Mouse (Mus musculus) olfactory bulb, adult 2 months (tissue): Measurements from ENCODE around the gene Pbld2. TPM values are rescaled to one million over a fixed set of nuclear protein-coding genes. Genes with fewer than 3 reads are reported as not detected.
A peak's percentile ranks its signal among the peaks of the same experiment; 100 is the strongest.

Experiments used
- H3K27ac ChIP-seq: fragments of 200-500 bp; 2 replicates; pipeline ENCODE4 v1.5.1; 2012; ENCODE audit warnings: low read depth, low read length; ENCODE audit not compliant: insufficient read depth
- H3K4me1 ChIP-seq: fragments of 200-500 bp; 2 replicates; pipeline ENCODE4 v1.6.1; 2012; ENCODE audit warnings: low read length; ENCODE audit not compliant: control insufficient read depth, insufficient read depth
- H3K4me3 ChIP-seq: fragments of 200-500 bp; 2 replicates; pipeline ENCODE4 v1.5.1; 2012; ENCODE audit warnings: mild to moderate bottlenecking, low read depth, low read length, moderate library complexity; ENCODE audit not compliant: insufficient read depth
- CTCF ChIP-seq: fragments of 200-500 bp; IDR thresholded peaks from 2 replicates; pipeline ENCODE4 v1.5.1; 2012; ENCODE audit warnings: low read depth, mild to moderate bottlenecking, low read length, moderate library complexity; ENCODE audit not compliant: insufficient read depth
- POLR2A ChIP-seq: fragments of 200-500 bp; IDR thresholded peaks from 2 replicates; pipeline ENCODE4 v1.6.1; 2012; ENCODE audit warnings: mild to moderate bottlenecking, low read depth, low read length, moderate library complexity; ENCODE audit not compliant: insufficient read depth
- WGBS: fragments of 180-500 bp; shearing (Covaris S2); methylation state at CpG from one replicate; pipeline ENCODE4 v1.1.7; 2018; 5-methylcytosine and 5-hydroxymethylcytosine counted together
- polyA plus RNA-seq: library from polyadenylated mRNA; stranded (reverse); fragments of >200 nt; gene quantifications from 2 replicates; pipeline ENCODE4 v1.2.4, GENCODE M21; 2012; ENCODE audit warnings: low replicate concordance; ENCODE audit not compliant: missing spikeins, insufficient read depth, insufficient read length

Pbld2 gene
- polyA plus RNA-seq, 1 experiment, result not detected

DNA sequence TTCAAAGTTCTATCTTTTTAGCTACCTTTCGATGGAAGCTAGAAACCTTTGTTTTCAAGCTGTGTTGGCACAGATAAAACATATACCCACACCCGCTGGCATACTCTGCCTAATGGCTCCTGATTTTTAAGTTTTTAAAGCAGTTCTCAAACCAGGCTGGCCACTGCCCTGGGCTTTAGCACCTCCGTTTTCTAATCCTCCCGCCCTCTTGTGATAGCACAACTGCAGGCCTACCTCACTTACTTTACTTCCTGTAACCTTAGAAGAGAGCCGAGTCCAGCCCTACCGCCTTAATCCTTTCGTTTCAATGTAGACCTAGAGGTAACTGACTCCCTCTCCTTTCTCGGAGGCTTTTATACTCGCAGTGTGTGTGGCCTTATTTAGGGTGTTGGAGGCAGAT, 20.9 kb upstream of the Pbld2 start:
- H3K27ac ChIP-seq, result no peak overlapping the region
- TF ChIP-seq CTCF (no peak), POLR2A (no peak)
- 77% methylated on average over 9 of the region's 9 CpGs for whole genome bisulfite sequencing
- H3K4me3 ChIP-seq, result no peak overlapping the region
- 0 out of 2 replicates have a peak, but pooled peaks cover 2% of the 10 kb centered on the region for H3K4me1 ChIP-seq

DNA sequence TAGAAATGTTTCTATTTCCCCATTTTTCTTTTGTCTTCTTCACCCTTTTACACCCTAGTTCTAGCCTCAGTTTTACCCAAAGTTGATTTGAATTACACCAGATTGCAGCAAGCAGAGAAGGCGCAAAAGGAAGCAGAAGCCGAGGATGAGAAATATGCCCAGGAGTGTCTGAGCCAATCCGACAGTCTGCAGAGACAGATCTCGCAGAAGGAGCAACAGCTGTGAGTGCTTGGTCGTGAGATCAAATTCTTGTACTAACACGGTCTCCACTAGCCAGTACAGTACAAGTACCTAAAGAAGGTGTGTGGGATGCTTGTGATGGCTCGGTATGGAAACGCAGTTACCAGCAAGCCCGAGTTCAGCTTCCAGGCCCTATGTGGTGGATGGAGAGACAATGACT, 19.6 kb upstream of the Pbld2 start:
- H3K4me3 ChIP-seq, result no peak overlapping the region
- 0 out of 2 replicates have a peak, but pooled peaks cover 2% of the 10 kb centered on the region for H3K4me1 ChIP-seq
- no peak overlapping the region for H3K27ac ChIP-seq
- 89% methylated on average over 9 of the region's 9 CpGs for WGBS
- TF ChIP-seq POLR2A (no peak), CTCF (no peak)

DNA sequence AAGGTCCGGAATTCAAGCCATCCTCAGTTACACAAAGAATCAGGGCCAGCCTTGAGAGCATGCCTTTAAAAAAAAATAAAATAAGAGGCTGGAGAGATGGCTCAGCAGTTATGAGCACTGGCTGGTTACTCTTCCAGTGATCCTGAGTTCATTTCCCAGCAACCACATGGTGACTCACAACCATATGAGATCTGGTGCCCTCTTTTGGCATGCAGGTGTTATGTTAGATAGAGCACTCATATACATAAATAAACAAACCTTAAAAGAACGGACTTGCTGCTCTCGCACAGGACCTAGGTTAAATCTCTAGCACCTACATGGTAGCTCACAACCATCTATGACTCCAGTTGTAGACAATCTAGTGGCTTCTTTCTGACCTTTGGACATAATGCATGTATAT, 15.9 kb upstream of the Pbld2 start:
- no peak overlapping the region for H3K27ac ChIP-seq
- WGBS, result 53% methylated on average over 3 of the region's 3 CpGs
- TF ChIP-seq CTCF (no peak), POLR2A (no peak)
- H3K4me3 ChIP-seq, result no peak overlapping the region
- no peaks in the 10 kb centered on the region for H3K4me1 ChIP-seq

DNA sequence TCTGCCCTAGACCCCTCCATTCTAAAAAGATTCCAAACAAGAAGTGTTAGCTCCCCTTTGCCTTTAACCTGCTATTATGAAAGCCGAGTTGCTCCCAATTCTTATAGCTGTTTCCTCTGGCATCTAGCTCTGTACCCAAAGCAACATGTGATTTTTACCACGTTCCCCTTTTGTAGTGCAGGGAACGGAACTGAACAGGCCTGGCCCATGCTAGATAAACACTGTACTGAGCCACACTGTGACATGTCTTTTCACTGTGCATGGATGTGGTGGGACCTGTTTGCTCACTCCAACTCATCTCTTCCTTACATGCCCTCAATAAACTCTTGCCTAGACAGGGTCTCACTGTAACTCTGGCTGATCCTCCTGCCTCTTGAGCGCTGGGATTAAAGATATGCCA, 13.8 kb upstream of the Pbld2 start:
- no peak overlapping the region for H3K4me3 ChIP-seq
- WGBS, result 67% methylated on average over 4 of the region's 4 CpGs
- no peaks in the 10 kb centered on the region for H3K4me1 ChIP-seq
- TF ChIP-seq POLR2A, result no peak
- no peak for TF ChIP-seq CTCF
- H3K27ac ChIP-seq, result no peak overlapping the region

DNA sequence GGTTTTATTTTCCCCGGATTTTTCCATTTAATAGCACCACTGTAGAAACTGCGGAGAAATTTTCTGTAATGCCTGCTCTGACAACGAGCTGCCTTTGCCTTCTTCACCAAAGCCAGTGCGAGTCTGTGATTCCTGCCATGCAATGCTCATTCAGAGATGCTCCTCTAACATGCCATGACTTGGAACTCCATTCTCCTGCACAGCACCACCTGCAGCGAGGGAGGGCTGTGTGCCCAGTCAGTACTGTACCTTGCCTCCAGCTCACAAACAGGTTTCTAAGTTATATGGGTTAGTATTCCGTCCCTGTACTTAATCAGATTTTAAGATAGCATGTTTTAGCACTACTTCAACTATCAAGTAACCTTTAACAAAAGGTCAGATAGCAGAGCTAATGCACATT, 12.6 kb upstream of the Pbld2 start:
- Histone ChIP-seq H3K4me1 (no peaks in the 10 kb centered on the region), H3K27ac (no peak overlapping the region), H3K4me3 (no peak overlapping the region)
- TF ChIP-seq POLR2A, result no peak
- no peak for TF ChIP-seq CTCF
- 83% methylated on average over 6 of the region's 6 CpGs for WGBS

DNA sequence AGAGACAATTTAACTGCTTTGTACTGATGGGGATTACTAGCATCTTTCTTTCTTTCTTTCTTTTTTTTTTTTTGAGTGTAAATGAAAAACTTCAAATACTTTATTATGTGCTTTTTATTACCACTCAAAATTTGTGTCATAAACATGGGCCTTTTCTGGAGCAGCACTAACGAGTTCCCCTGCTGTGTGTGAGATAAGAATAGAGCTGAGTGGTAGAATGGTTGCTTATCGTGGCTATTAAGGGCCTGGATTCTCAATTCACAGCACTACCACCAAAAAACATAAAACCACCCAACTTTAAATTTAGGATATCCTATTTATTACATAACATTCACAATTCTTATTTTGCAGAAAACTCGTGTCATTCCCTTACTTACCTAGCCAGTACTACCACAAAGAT, 10.6 kb upstream of the Pbld2 start:
- no peak overlapping the region for H3K27ac ChIP-seq
- H3K4me3 ChIP-seq, result no peak overlapping the region
- 33% methylated on average over 3 of the region's 3 CpGs for WGBS
- H3K4me1 ChIP-seq, result no peaks in the 10 kb centered on the region
- TF ChIP-seq CTCF (no peak), POLR2A (no peak)

DNA sequence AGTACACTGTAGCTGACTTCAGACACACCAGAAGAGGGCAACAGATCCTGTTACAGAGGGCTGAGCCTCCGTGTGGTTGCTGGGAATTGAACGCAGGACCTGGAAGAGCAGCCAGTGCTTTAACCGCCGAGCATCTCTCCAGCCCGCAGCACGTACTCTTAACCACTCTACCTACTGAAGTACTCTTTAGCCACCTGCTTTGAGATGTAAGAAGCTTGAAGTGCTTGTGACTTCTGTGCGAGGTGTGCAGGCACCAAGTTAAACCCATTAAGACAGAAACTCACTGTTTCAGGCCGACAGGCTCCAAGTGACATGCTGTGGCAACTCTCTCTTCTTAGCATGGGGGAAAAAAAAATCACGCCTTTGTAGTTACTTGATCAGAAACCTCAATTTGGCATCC, 9.9 kb upstream of the Pbld2 start:
- WGBS, result 86% methylated on average over 9 of the region's 9 CpGs
- no peak for TF ChIP-seq POLR2A
- no peak for TF ChIP-seq CTCF
- no peak overlapping the region for H3K4me3 ChIP-seq
- no peak overlapping the region for H3K27ac ChIP-seq
- H3K4me1 ChIP-seq, result 0 out of 2 replicates have a peak, but pooled peaks cover 2% of the 10 kb centered on the region

DNA sequence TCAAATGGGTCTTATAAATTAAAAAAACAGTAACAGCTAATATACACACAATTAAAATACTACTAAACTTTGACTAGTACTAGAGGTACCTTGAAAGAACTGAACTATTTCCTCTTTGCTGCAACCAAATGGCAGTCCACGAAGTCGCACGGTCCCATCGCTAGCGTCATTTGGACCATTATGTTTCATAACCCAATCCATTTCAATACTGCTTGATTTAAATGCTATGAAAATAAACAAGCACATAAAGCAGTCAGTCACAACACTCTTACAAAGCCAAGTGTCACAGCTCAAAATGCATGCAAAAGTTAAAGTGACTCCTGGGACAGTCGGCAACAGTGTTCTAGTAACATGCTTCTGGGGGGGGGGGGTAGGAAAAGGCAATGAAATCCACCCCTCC, 4.8 kb upstream of the Pbld2 start:
- WGBS, result 70% methylated on average over 6 of the region's 6 CpGs
- Histone ChIP-seq H3K4me1 (peaks cover 4% of the 10 kb centered on the region; the same call in 1 of the 2 replicates), H3K4me3 (no peak overlapping the region), H3K27ac (no peak overlapping the region)
- TF ChIP-seq POLR2A (no peak), CTCF (no peak)

DNA sequence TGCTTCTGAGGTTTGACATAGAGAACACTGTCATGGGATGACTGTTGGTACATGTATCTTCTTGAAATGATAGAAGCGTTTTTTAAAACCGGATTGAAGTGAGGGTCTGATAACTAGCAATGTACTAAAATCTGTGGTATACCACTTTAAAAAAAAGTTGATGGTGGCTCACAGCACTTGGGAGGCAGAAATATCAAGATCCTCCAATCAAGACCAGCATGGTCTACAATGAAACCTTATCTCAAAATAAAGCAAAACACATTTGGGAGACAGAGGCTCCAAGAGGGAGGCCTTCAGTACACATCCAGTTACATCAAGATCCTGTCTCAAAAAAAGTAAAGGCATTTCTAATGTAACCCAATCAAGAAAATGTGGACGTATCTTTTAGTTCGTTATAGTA, 2.4 kb upstream of the Pbld2 start:
- WGBS, result 11% methylated on average over 4 of the region's 4 CpGs
- no peak for TF ChIP-seq POLR2A
- no peak for TF ChIP-seq CTCF
- peaks cover 7% of the 10 kb centered on the region; the same call in 1 of the 2 replicates for H3K4me1 ChIP-seq
- peak overlapping the region; percentile 22 for H3K4me3 ChIP-seq
- H3K27ac ChIP-seq, result no peak overlapping the region
